Mouse (Mus musculus): Measurements from ENCODE around the gene Ggct.

DNA sequence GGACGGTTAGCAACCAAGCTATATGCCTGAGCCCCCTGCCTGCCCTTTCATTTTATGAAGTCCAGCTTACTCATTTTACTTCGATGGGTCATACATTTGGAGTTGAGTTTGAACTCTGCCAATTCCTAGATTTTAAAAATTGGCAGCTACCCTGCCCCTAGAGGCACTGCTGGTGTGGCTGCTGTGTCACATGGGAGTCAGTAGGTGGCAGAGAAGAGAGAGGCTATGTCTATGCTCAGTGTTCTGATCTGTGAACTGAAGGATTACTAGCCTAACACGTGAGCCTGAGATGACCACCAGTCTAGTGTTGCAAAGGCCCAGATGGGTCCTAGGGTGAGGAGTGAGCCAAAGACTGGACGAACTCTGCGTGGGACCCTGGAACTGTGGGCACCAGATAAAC, 18.2 kb downstream of the Ggct start:
- TF ChIP-seq CTCF (IDR thresholded peaks at IDR 0.05; ENCODE audit: low read depth) (peak; percentile 68), EP300 (IDR thresholded peaks at IDR 0.05; ENCODE audit: low read depth) (no peak)
